Mouse (Mus musculus): Measurements from ENCODE around the gene Cnot8. TPM values are rescaled to one million over a fixed set of nuclear protein-coding genes. Genes with fewer than 3 reads are reported as not detected.

The Cnot8 gene
- polyA plus RNA-seq, 1 experiment from 2014 or later = 67.0 TPM

DNA sequence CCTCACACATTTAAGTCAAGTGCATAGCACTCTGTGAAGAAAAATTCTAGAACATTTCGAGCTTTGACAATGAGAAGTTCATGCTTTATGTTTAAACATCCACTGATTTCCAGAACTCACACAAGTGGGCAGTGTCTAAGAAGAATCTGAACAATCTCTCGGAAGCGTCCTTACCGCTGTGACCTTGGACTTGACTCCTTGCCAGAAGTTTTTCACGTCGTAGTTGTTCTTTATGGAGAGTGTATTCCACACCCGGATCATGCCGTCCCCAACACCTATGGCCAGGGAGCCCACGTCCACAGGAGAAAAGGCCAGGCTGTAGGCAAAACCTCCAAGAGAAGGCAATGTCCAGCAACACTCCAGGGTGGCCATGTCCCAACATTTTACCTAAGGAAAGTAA is 51.5 kb downstream of the Cnot8 start:
- Histone ChIP-seq H3K27me3 (ENCODE audit: control insufficient read depth, insufficient read depth, low read length) (no peaks in the 10 kb centered on the region), H3K27ac (ENCODE audit: low read depth, low read length) (no peak overlapping the region), H3K9me3 (replicated peaks; ENCODE audit: control insufficient read depth, low read length) (no peaks in the 10 kb centered on the region), H3K4me1 (ENCODE audit: control insufficient read depth, insufficient read depth, low read length) (no peaks in the 10 kb centered on the region; the same call in 1 of the 2 replicates), H3K4me3 (ENCODE audit: low read depth, low read length) (no peak overlapping the region), H3K36me3 (ENCODE audit: control insufficient read depth, insufficient read depth, low read length) (peaks cover 37% of the 10 kb centered on the region), H3K4me2 (no peak overlapping the region), H3K9ac (ENCODE audit: low read depth, low read length) (no peak overlapping the region)
- ATAC-seq (replicated peaks; ENCODE audit: insufficient number of reproducible peaks, low FRiP score, low TSS enrichment) = no peak
- WGBS (ENCODE audit: insufficient replicate concordance) = 84% methylated on average over 9 of the region's 9 CpGs

GRCm38 (mm10) chr11:58156871-58157270 is 52.9 kb downstream of the Cnot8 start:
- Histone ChIP-seq H3K27me3 (ENCODE audit: control insufficient read depth, insufficient read depth, low read length) (no peaks in the 10 kb centered on the region), H3K27ac (ENCODE audit: low read depth, low read length) (no peak overlapping the region), H3K9me3 (replicated peaks; ENCODE audit: control insufficient read depth, low read length) (no peaks in the 10 kb centered on the region), H3K4me1 (ENCODE audit: control insufficient read depth, insufficient read depth, low read length) (no peaks in the 10 kb centered on the region; the same call in 1 of the 2 replicates), H3K4me3 (ENCODE audit: low read depth, low read length) (no peak overlapping the region), H3K9ac (ENCODE audit: low read depth, low read length) (no peak overlapping the region), H3K36me3 (ENCODE audit: control insufficient read depth, insufficient read depth, low read length) (peaks cover 34% of the 10 kb centered on the region), H3K4me2 (no peak overlapping the region)
- WGBS (ENCODE audit: insufficient replicate concordance) = 75% methylated on average over 3 of the region's 3 CpGs
- no peak for ATAC-seq (replicated peaks; ENCODE audit: insufficient number of reproducible peaks, low FRiP score, low TSS enrichment)

GRCm38 (mm10) chr11:58165072-58165471 is 61.1 kb downstream of the Cnot8 start:
- Histone ChIP-seq H3K36me3 (ENCODE audit: control insufficient read depth, insufficient read depth, low read length) (peaks cover 32% of the 10 kb centered on the region), H3K9me3 (replicated peaks; ENCODE audit: control insufficient read depth, low read length) (no peaks in the 10 kb centered on the region; the same call in 1 of the 2 replicates), H3K4me3 (ENCODE audit: low read depth, low read length) (no peak overlapping the region), H3K27ac (ENCODE audit: low read depth, low read length) (no peak overlapping the region), H3K4me1 (ENCODE audit: control insufficient read depth, insufficient read depth, low read length) (peaks cover 7% of the 10 kb centered on the region; the same call in 1 of the 2 replicates), H3K27me3 (ENCODE audit: control insufficient read depth, insufficient read depth, low read length) (no peaks in the 10 kb centered on the region), H3K4me2 (no peak overlapping the region), H3K9ac (ENCODE audit: low read depth, low read length) (no peak overlapping the region)
- no peak for ATAC-seq (replicated peaks; ENCODE audit: insufficient number of reproducible peaks, low FRiP score, low TSS enrichment)
- 87% methylated on average over 2 of the region's 2 CpGs for WGBS (ENCODE audit: insufficient replicate concordance)

DNA sequence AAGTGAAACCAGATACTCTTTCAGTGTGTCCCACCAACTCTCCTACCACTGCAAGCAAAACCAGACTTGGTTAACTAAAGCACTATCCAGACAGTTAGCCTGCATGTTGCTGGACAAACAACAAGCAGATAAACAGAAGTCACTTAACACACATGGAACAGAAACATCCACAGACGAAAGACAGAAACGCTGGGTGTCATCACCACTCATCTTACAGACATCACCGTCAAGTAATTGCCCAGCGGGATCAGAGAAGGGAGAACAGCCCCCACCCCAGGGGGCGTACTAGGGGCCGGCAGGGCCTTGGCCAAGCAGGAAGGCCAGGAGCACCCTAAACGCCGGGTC is 63.8 kb downstream of the Cnot8 start:
- no peak for ATAC-seq (replicated peaks; ENCODE audit: insufficient number of reproducible peaks, low FRiP score, low TSS enrichment)
- H3K27me3 ChIP-seq (ENCODE audit: control insufficient read depth, insufficient read depth, low read length) = no peaks in the 10 kb centered on the region
- peak overlapping the region; percentile 88 for H3K9ac ChIP-seq (ENCODE audit: low read depth, low read length)
- H3K4me3 ChIP-seq (ENCODE audit: low read depth, low read length) = peak overlapping the region; percentile 97
- 1% methylated on average over 8 of the region's 8 CpGs for WGBS (ENCODE audit: insufficient replicate concordance)
- H3K36me3 ChIP-seq (ENCODE audit: control insufficient read depth, insufficient read depth, low read length) = peaks cover 29% of the 10 kb centered on the region
- peak overlapping the region; percentile 87 for H3K4me2 ChIP-seq
- H3K9me3 ChIP-seq (replicated peaks; ENCODE audit: control insufficient read depth, low read length) = no peaks in the 10 kb centered on the region; the same call in 1 of the 2 replicates
- H3K4me1 ChIP-seq (ENCODE audit: control insufficient read depth, insufficient read depth, low read length) = peaks cover 12% of the 10 kb centered on the region
- peak overlapping the region; percentile 64 for H3K27ac ChIP-seq (ENCODE audit: low read depth, low read length)

Other genes starting within 250 kb of the Cnot8 start
- gene Larp1, start 95.1 kb upstream of the Cnot8 start, polyA plus RNA-seq (2014; fragmentation: Nextera tagmentation; extraction: Ambion mirVana) = 16.9 and 19.5 TPM in 2 replicates
- not detected in 2 replicates for gene Gm12248, start 11.0 kb upstream of the Cnot8 start, polyA plus RNA-seq (2014; fragmentation: Nextera tagmentation; extraction: Ambion mirVana)
- gene Gemin5, start 64.4 kb downstream of the Cnot8 start, polyA plus RNA-seq (2014; fragmentation: Nextera tagmentation; extraction: Ambion mirVana) = 15.3 TPM in 2 replicates
- gene Mrpl22, start 67.5 kb downstream of the Cnot8 start, polyA plus RNA-seq (2014; fragmentation: Nextera tagmentation; extraction: Ambion mirVana) = 106 and 109 TPM in 2 replicates
- gene Igtp, start 95.4 kb downstream of the Cnot8 start, polyA plus RNA-seq (2014; fragmentation: Nextera tagmentation; extraction: Ambion mirVana) = 4.1 and 5.3 TPM in 2 replicates
- gene Irgm2, start 95.5 kb downstream of the Cnot8 start, polyA plus RNA-seq (2014; fragmentation: Nextera tagmentation; extraction: Ambion mirVana) = 1.4 and 1.6 TPM in 2 replicates
- gene 4930438A08Rik, start 170.6 kb downstream of the Cnot8 start, polyA plus RNA-seq (2014; fragmentation: Nextera tagmentation; extraction: Ambion mirVana) = not detected in 2 replicates
- 8.2 and 9.3 TPM in 2 replicates for gene Zfp692, start 202.9 kb downstream of the Cnot8 start, polyA plus RNA-seq (2014; fragmentation: Nextera tagmentation; extraction: Ambion mirVana)
- gene Zfp672, start 226.2 kb downstream of the Cnot8 start, polyA plus RNA-seq (2014; fragmentation: Nextera tagmentation; extraction: Ambion mirVana) = 31.2 and 33.8 TPM in 2 replicates
- gene Sh3bp5l, start 226.6 kb downstream of the Cnot8 start, polyA plus RNA-seq (2014; fragmentation: Nextera tagmentation; extraction: Ambion mirVana) = 17.5 and 17.7 TPM in 2 replicates